Mouse (Mus musculus) ovary, postnatal 36 days (tissue): ENCODE data around the gene Fbxw11.

Experiments used
- DNase-seq: peaks from one replicate; pipeline ENCODE4 v3.0.0; 2022; ENCODE audit warnings: low spot score, mixed read lengths

Gene Fbxw11

GRCm38 (mm10) chr11:32752595-32752885 lies 110.0 kb downstream of the Fbxw11 start:
- no peak for DNase-seq

- DNase-seq, result no peak
Measured at GRCm38 (mm10) chr11:32753358-32753757, 110.8 kb downstream of the Fbxw11 start.

GRCm38 (mm10) chr11:32762773-32763172 lies 120.2 kb downstream of the Fbxw11 start:
- DNase-seq, result no peak

DNA sequence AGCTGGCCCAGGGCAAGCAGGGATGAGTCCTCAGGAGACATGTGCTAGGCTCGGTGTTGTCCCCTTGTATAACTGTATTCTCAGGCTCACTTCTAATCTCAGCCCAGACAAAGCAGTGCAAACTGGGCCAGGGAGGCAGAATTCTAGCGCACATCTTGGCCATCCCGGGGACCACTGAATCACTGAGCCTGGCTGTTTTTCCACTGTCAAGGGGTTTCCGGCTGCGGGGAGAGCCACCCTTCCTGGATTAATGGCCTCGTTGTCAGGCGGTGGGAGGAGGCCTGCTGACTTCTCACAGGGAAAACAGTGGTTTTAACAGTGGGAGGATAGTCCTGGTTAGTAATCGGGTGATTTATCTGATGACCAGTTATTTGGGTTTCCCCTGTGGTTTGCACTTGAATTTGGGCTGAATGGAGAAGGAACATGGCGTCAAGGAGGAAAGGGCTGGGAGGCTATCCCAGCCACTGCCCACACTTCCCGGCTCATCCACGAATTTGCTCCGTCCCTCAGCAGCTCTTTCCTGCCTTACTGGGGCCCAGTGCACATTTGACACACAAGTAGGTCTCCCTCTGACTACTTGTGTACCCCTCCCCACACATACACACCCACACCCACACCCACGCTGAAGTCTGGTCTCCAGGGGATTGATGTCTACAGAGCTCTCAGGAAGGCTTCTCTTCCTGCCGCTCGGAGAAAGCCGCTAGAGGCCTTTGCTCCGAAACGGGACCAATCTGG lies 125.1 kb downstream of the Fbxw11 start:
- DNase-seq, result no peak

DNA sequence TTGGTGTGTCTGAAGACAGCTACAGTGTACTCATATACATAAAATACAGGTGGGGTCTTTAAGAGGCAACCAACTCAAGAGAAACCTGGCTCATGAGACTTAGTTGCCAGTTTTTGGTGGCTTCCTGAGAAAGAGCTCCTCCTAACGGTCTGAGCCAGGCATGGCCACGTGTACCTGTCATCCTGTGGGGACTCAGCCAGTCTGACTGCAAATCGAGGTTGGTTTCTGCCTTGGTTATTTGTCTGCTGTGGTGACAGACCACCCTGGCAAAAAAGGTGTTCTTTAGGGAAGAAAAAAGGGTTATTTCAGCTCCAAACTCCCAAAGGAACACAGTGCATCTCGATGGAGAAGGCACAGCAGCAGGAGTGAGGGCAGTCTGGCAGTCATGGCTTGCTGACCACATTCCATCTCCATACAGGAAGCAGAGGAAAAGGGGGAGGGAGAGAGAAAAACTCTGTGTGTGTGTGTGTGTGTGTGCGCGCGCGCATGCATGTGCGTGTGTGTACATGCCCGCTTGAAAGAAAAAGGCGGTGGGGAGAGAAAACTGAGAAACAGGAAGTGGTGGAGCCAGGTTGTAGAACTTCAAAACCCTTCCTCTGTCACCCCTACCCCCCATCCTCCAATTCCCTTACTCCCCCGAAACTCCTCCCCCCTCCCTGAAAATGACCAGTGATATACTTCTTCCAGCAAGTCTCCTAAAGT lies 126.3 kb downstream of the Fbxw11 start:
- no peak for DNase-seq

DNA sequence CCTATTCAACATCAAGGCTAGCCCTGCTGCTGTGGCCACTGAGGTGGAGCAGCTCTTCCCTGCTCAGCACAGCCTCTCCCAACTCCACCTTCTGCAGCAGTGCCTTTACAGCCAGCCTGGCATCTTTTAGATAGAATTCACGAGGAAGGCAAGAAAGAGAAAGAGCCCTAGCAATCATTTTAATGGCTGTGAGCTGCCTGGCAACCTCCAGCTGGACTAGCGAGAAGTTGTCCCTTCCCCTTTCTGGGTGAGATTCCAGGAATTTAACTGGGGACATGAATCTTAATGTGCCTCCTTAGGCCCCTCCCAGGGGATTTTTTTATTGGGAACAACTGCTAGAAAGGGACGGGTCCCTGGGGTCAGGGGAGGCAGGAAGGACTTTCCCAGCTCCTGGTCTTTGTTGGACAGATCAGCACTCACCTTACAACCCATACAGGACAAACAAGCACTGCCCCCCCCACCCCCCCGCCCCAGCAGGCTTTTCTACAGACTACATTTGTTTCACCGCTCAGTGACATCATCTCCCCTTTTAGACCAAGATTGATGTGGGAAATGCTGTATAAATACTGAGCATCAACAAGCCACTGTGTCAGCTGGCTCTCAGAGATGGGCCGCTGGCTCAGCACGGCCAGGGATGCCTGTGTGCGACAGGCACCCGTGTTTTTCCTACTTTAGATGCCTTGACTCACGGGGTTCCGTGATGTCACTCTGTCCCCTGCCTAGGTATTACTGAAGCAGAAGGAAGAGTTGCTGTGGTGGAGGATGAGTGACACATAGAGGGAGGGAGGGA lies 138.4 kb downstream of the Fbxw11 start:
- no peak for DNase-seq

DNA sequence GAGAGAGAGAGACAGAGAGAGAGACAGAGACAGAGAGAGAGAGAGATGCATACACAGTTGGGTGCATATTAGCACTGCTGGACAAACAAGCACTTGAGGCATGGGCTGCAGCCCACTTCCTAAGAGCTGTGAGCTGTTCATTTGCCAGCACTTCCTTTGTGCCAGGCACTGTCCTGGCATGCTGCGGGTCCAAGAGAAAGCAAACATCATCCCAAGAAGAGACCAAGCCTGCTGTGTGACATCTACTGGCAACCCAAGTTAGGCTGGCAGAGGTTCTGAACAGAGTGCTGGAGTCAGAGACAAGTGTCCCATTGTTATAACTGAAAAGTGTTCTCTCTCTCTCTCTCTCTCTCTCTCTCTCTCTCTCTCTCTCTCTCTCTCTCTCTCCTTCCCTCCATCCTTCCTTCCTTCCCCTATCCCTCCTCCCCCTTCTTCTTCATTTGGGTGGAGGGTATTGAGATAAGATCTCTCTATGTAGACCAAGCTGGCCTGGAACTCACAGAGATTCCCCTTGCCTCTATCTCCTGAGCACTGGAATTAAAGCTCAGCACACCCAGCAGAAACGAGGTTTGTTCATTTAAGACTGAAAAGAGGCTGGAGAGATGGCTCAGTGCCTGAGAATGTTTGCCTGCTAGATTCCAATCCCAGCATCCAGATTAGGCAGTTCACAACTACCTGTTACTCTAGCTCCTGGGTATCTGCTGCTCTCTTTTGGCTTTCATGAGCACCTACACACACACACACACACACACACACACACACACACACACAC lies 139.3 kb downstream of the Fbxw11 start:
- DNase-seq, result no peak

DNA sequence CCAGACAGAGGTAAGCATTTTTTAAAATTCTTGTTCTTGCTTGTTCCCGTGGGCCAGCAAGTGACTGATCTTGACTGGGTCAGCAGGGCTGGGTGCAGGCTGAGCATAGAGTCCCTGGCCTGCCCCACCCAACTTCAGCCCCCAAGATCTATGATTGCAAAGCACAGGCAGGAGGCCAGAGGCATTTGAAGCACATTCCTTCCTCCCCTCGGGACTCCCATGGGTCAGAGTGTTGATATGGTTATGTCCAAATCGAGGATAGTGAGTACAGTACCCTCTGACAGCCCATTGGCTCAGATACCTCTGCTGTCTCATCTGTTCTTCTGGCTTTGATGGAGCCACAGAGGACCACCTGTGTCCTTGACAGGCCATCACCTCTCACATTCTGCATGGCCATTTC lies 140.2 kb downstream of the Fbxw11 start:
- DNase-seq, result no peak

GRCm38 (mm10) chr11:32785591-32786147 lies 143.1 kb downstream of the Fbxw11 start:
- DNase-seq, result no peak

- DNase-seq, result no peak
Measured at GRCm38 (mm10) chr11:32786201-32786600, 143.7 kb downstream of the Fbxw11 start.

DNA sequence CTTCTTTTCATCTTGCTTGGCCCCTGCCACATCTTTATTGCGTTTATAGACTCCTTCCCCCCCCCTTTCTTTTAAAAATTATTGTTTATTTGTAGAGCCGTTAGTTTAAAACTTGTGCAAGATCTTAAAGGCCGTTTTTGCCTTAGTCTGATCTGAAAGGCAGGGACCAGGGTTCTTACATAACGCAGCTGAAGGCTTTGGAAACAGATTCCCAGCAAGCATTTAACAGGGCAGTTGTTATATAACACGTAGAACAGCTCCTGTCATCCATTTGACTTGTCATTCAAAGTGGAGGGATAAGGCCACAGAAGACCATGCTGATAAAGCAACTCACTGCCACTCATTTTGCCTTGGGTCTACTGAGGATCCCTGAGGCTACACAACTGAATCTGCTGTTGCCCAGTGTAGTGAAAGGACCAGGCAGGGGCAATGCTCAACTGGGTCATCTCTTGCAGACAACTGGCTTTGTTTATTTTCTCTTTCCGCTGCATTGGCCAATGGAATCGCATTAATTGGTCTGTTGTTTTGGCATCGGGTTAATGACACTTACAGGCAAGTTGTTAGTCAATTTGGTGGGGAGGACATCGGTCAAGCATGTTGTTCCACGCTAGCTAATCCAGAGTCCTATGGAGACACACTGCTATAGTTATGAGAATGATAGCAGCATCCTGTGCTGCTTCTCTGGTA lies 152.4 kb downstream of the Fbxw11 start:
- no peak for DNase-seq
